Mouse (Mus musculus) liver, embryonic 15.5 days (tissue): Measurements from ENCODE around the gene Lrrc61. TPM values are rescaled to one million over a fixed set of nuclear protein-coding genes. Genes with fewer than 3 reads are reported as not detected.

Experiments used
- ATAC-seq: fragments of 200-750 bp; cut with Nextera tagmentation; 2 replicates; pipeline ENCODE4 v1.8.0; 2017; ENCODE audit warnings: moderate number of reproducible peaks, mild to moderate bottlenecking, moderate library complexity; ENCODE audit not compliant: insufficient read depth
- H3K27ac ChIP-seq: fragments of 300-500 bp; sonication (generic); replicated peaks from 2 replicates; pipeline ENCODE4 v1.5.1; 2015; ENCODE audit warnings: mild to moderate bottlenecking, inconsistent platforms
- H3K27me3 ChIP-seq: fragments of 300-500 bp; sonication (generic); 2 replicates; pipeline ENCODE4 v1.6.1; 2015; ENCODE audit warnings: mild to moderate bottlenecking, inconsistent platforms
- H3K36me3 ChIP-seq: fragments of 300-500 bp; sonication (generic); replicated peaks from 2 replicates; pipeline ENCODE4 v1.6.1; 2015; ENCODE audit warnings: moderate library complexity, mild to moderate bottlenecking, inconsistent platforms
- H3K4me1 ChIP-seq: fragments of 300-500 bp; sonication (generic); replicated peaks from 2 replicates; pipeline ENCODE4 v1.6.1; 2015; ENCODE audit warnings: inconsistent platforms
- H3K4me2 ChIP-seq: fragments of 300-500 bp; sonication (generic); 2 replicates; pipeline ENCODE4 v1.6.1; 2015; ENCODE audit warnings: moderate library complexity, mild to moderate bottlenecking, inconsistent platforms
- H3K4me3 ChIP-seq: fragments of 300-500 bp; sonication (generic); replicated peaks from 2 replicates; pipeline ENCODE4 v1.5.1; 2015; ENCODE audit warnings: mild to moderate bottlenecking, inconsistent platforms
- H3K9ac ChIP-seq: fragments of 300-500 bp; sonication (generic); 2 replicates; pipeline ENCODE4 v1.6.1; 2015; ENCODE audit warnings: moderate library complexity, mild to moderate bottlenecking, inconsistent platforms
- H3K9me3 ChIP-seq: fragments of 300-500 bp; sonication (generic); replicated peaks from 2 replicates; pipeline ENCODE4 v1.6.1; 2016; ENCODE audit warnings: inconsistent platforms
- WGBS: fragments of 180-500 bp; shearing (Covaris S2); methylation state at CpG from one replicate; pipeline ENCODE4 v1.1.7; 2015; ENCODE audit warnings: mixed read lengths; ENCODE audit not compliant: insufficient replicate concordance; 5-methylcytosine and 5-hydroxymethylcytosine counted together
- polyA plus RNA-seq: library from polyadenylated mRNA; unstranded; fragments of >200 nt; fragmentation: Nextera tagmentation; extraction: Ambion mirVana; gene quantifications from 2 replicates; pipeline ENCODE4 v1.2.1, GENCODE M21; 2015

Gene Lrrc61
- polyA plus RNA-seq, 1 experiment from 2014 or later: 2.0 TPM

GRCm38 (mm10) chr6:48548314-48548713 is 6.3 kb upstream of the Lrrc61 start:
- WGBS: 60% methylated on average over 6 of the region's 6 CpGs
- Histone ChIP-seq H3K9me3 (no peaks in the 10 kb centered on the region), H3K36me3 (no peaks in the 10 kb centered on the region), H3K27me3 (no peaks in the 10 kb centered on the region), H3K4me3 (no peak overlapping the region), H3K4me2 (no peak overlapping the region), H3K4me1 (no peaks in the 10 kb centered on the region), H3K9ac (no peak overlapping the region), H3K27ac (no peak overlapping the region)
- no peak for ATAC-seq

GRCm38 (mm10) chr6:48552918-48553317 is 1.7 kb upstream of the Lrrc61 start:
- no peaks in the 10 kb centered on the region for H3K9me3 ChIP-seq
- peaks cover 16% of the 10 kb centered on the region for H3K4me1 ChIP-seq
- no peak overlapping the region for H3K4me2 ChIP-seq
- H3K27me3 ChIP-seq: no peaks in the 10 kb centered on the region
- no peak overlapping the region for H3K27ac ChIP-seq
- no peaks in the 10 kb centered on the region for H3K36me3 ChIP-seq
- 37% methylated on average over 4 of the region's 4 CpGs for WGBS
- no peak overlapping the region for H3K4me3 ChIP-seq
- no peak overlapping the region for H3K9ac ChIP-seq
- no peak for ATAC-seq

- Histone ChIP-seq H3K27me3 (no peaks in the 10 kb centered on the region), H3K36me3 (no peaks in the 10 kb centered on the region), H3K9ac (no peak overlapping the region), H3K4me3 (no peak overlapping the region), H3K4me2 (peak overlapping the region; percentile 71), H3K9me3 (no peaks in the 10 kb centered on the region), H3K27ac (no peak overlapping the region), H3K4me1 (peaks cover 16% of the 10 kb centered on the region)
- WGBS: 69% methylated on average over 4 of the region's 4 CpGs
- ATAC-seq: no peak
These were observed 777 bp upstream of the Lrrc61 start for GRCm38 (mm10) chr6:48553819-48554218.

GRCm38 (mm10) chr6:48555104-48555890 is 701 bp downstream of the Lrrc61 start:
- Histone ChIP-seq H3K36me3 (no peaks in the 10 kb centered on the region), H3K9me3 (no peaks in the 10 kb centered on the region), H3K4me3 (peak overlapping the region; percentile 58), H3K4me2 (peak overlapping the region; percentile 71), H3K27ac (peak overlapping the region; percentile 84), H3K4me1 (peaks cover 16% of the 10 kb centered on the region), H3K9ac (peak overlapping the region; percentile 32; the same call in 1 of the 2 replicates), H3K27me3 (no peaks in the 10 kb centered on the region)
- peak; percentile 59 for ATAC-seq
- WGBS: 26% methylated on average over 13 of the region's 14 CpGs

GRCm38 (mm10) chr6:48555956-48556355 is 1.4 kb downstream of the Lrrc61 start:
- Histone ChIP-seq H3K4me3 (no peak overlapping the region), H3K9ac (no peak overlapping the region), H3K36me3 (no peaks in the 10 kb centered on the region), H3K4me1 (peaks cover 16% of the 10 kb centered on the region), H3K27me3 (no peaks in the 10 kb centered on the region), H3K27ac (no peak overlapping the region), H3K9me3 (no peaks in the 10 kb centered on the region), H3K4me2 (no peak overlapping the region)
- WGBS: 70% methylated on average over 3 of the region's 3 CpGs
- ATAC-seq: no peak

- WGBS: 76% methylated on average over 4 of the region's 4 CpGs
- Histone ChIP-seq H3K4me3 (no peak overlapping the region), H3K27ac (no peak overlapping the region), H3K4me1 (peaks cover 8% of the 10 kb centered on the region; the same call in 1 of the 2 replicates), H3K9me3 (no peaks in the 10 kb centered on the region), H3K36me3 (no peaks in the 10 kb centered on the region), H3K27me3 (no peaks in the 10 kb centered on the region), H3K9ac (no peak overlapping the region), H3K4me2 (no peak overlapping the region)
- no peak for ATAC-seq
These were observed 11.2 kb downstream of the Lrrc61 start for GRCm38 (mm10) chr6:48565693-48566310.

- 65% methylated on average over 5 of the region's 5 CpGs for WGBS
- no peak overlapping the region for H3K27ac ChIP-seq
- ATAC-seq: peak; percentile 40; the same call in 1 of the 2 replicates
These were observed 11.7 kb downstream of the Lrrc61 start for GRCm38 (mm10) chr6:48566312-48566711.

GRCm38 (mm10) chr6:48568036-48568984 is 13.7 kb downstream of the Lrrc61 start:
- Histone ChIP-seq H3K4me3 (no peak overlapping the region), H3K4me2 (no peak overlapping the region), H3K27ac (no peak overlapping the region), H3K9ac (no peak overlapping the region), H3K4me1 (peaks cover 15% of the 10 kb centered on the region), H3K27me3 (no peaks in the 10 kb centered on the region), H3K9me3 (no peaks in the 10 kb centered on the region), H3K36me3 (no peaks in the 10 kb centered on the region)
- 72% methylated on average over 21 of the region's 21 CpGs for WGBS
- ATAC-seq: no peak; the same call in 1 of the 2 replicates

More at GRCm38 (mm10) chr6:48566312-48566711, 11.7 kb downstream of the Lrrc61 start:
- Histone ChIP-seq H3K36me3 (no peaks in the 10 kb centered on the region), H3K9ac (no peak overlapping the region), H3K4me1 (peaks cover 8% of the 10 kb centered on the region; the same call in 1 of the 2 replicates), H3K9me3 (no peaks in the 10 kb centered on the region), H3K27me3 (no peaks in the 10 kb centered on the region), H3K4me3 (no peak overlapping the region), H3K4me2 (no peak overlapping the region)

- H3K4me1 ChIP-seq: peaks cover 17% of the 10 kb centered on the region
- H3K4me3 ChIP-seq: no peak overlapping the region
- no peak overlapping the region for H3K27ac ChIP-seq
- H3K36me3 ChIP-seq: no peaks in the 10 kb centered on the region
- no peak overlapping the region for H3K4me2 ChIP-seq
- no peak for ATAC-seq
- H3K9ac ChIP-seq: no peak overlapping the region
- no peaks in the 10 kb centered on the region for H3K9me3 ChIP-seq
- H3K27me3 ChIP-seq: no peaks in the 10 kb centered on the region
- WGBS: 68% methylated on average over 8 of the region's 8 CpGs
These were observed 14.6 kb downstream of the Lrrc61 start for GRCm38 (mm10) chr6:48569065-48569807.

GRCm38 (mm10) chr6:48572014-48572413 is 17.4 kb downstream of the Lrrc61 start:
- peaks cover 11% of the 10 kb centered on the region for H3K4me1 ChIP-seq
- H3K27me3 ChIP-seq: no peaks in the 10 kb centered on the region
- no peak for ATAC-seq
- no peaks in the 10 kb centered on the region for H3K36me3 ChIP-seq
- WGBS: 80% methylated on average over 5 of the region's 5 CpGs
- H3K27ac ChIP-seq: 0 out of 2 replicates have a peak overlapping the region, but pooled peaks have one; percentile 19
- H3K4me2 ChIP-seq: peak overlapping the region; percentile 29; the same call in 1 of the 2 replicates
- no peaks in the 10 kb centered on the region for H3K9me3 ChIP-seq
- no peak overlapping the region for H3K4me3 ChIP-seq
- no peak overlapping the region for H3K9ac ChIP-seq
